In genomic region chr15:81239261-81239660, GRCm38 (mm10) we compare ENCODE assay signal across 8 mouse cellular contexts. TPM values are rescaled to one million over a fixed set of nuclear protein-coding genes. Genes with fewer than 3 reads are reported as not detected.
DNase-seq lines count a peak whose midpoint lies in the region; ATAC-seq and TF ChIP-seq lines count a peak whose summit lies in the region.

No protein-coding gene starts in this region.

- H3K27me3 ChIP-seq in forebrain, embryonic 10.5 days (ENCODE audit: poor library complexity, severe bottlenecking): peaks cover 51% of the 10 kb centered on the region
- H3K27me3 ChIP-seq in forebrain, embryonic 16.5 days (replicated peaks; ENCODE audit: control insufficient read depth, insufficient read depth, low read length): no peaks in the 10 kb centered on the region
- H3K27me3 ChIP-seq in midbrain, embryonic 11.5 days (ENCODE audit: control insufficient read depth, insufficient read depth, low read length): no peaks in the 10 kb centered on the region; the same call in 1 of the 2 replicates
- no peaks in the 10 kb centered on the region; the same call in 1 of the 2 replicates for H3K27me3 ChIP-seq in midbrain, embryonic 16.5 days (ENCODE audit: control insufficient read depth, insufficient read depth, low read depth, low read length)
- 0 out of 2 replicates have a peak, but pooled peaks cover 4% of the 10 kb centered on the region for H3K27me3 ChIP-seq in kidney, embryonic 16.5 days (ENCODE audit: insufficient read depth, low read length)

- TF ChIP-seq POLR2A in bone marrow, adult 2 months (IDR thresholded peaks at IDR 0.05; ENCODE audit: borderline replicate concordance, control insufficient read depth, low read depth, low read length): no peak

- H3K4me3 ChIP-seq in forebrain, embryonic 10.5 days: no peak overlapping the region
- H3K4me3 ChIP-seq in forebrain, embryonic 16.5 days (replicated peaks; ENCODE audit: low read length): no peak overlapping the region
- no peak overlapping the region for H3K4me3 ChIP-seq in midbrain, embryonic 11.5 days (ENCODE audit: low read depth, low read length)
- no peak overlapping the region for H3K4me3 ChIP-seq in midbrain, embryonic 16.5 days (ENCODE audit: low read depth, low read length)
- H3K4me3 ChIP-seq in bone marrow, adult 2 months (replicated peaks; ENCODE audit: control insufficient read depth, low read depth, low read length): no peak overlapping the region
- H3K4me3 ChIP-seq in kidney, embryonic 16.5 days (ENCODE audit: low read length): no peak overlapping the region

- no peak for ATAC-seq in forebrain, embryonic 16.5 days
- no peak for ATAC-seq in midbrain, embryonic 11.5 days (ENCODE audit: low FRiP score)
- ATAC-seq in midbrain, embryonic 16.5 days: no peak
- ATAC-seq in kidney, embryonic 16.5 days (ENCODE audit: low FRiP score, low TSS enrichment): 0 out of 2 replicates have a peak, but pooled peaks have one; percentile 43

- H3K27ac ChIP-seq in forebrain, embryonic 10.5 days: no peak overlapping the region
- no peak overlapping the region for H3K27ac ChIP-seq in forebrain, embryonic 16.5 days (ENCODE audit: low read length)
- no peak overlapping the region for H3K27ac ChIP-seq in midbrain, embryonic 11.5 days (ENCODE audit: low read depth, low read length)
- no peak overlapping the region for H3K27ac ChIP-seq in midbrain, embryonic 16.5 days (ENCODE audit: low read length)
- H3K27ac ChIP-seq in bone marrow, adult 2 months (ENCODE audit: control insufficient read depth, insufficient read depth, low read depth, low read length, poor library complexity): no peak overlapping the region
- no peak overlapping the region for H3K27ac ChIP-seq in kidney, embryonic 16.5 days (ENCODE audit: low read length)

- H3K9me3 ChIP-seq in forebrain, embryonic 10.5 days: no peaks in the 10 kb centered on the region
- H3K9me3 ChIP-seq in forebrain, embryonic 16.5 days (ENCODE audit: control insufficient read depth, low read length): no peaks in the 10 kb centered on the region
- no peaks in the 10 kb centered on the region for H3K9me3 ChIP-seq in midbrain, embryonic 11.5 days (ENCODE audit: control insufficient read depth, low read length)
- no peaks in the 10 kb centered on the region for H3K9me3 ChIP-seq in midbrain, embryonic 16.5 days (replicated peaks; ENCODE audit: control insufficient read depth, low read length, poor library complexity, severe bottlenecking)
- H3K9me3 ChIP-seq in kidney, embryonic 16.5 days (ENCODE audit: low read length): no peaks in the 10 kb centered on the region

- peak; percentile 41 for DNase-seq in forebrain, embryonic 10.5 days (ENCODE audit: extremely low spot score, low spot score)
- DNase-seq in midbrain, embryonic 11.5 days (ENCODE audit: low spot score, missing footprints): peak; percentile 86
- DNase-seq in naive thymus-derived CD4-positive, alpha-beta T cell, adult 2 months (ENCODE audit: low read depth): peak; percentile 55
- no peak for DNase-seq in layer of hippocampus, postnatal 36 days

- H3K9ac ChIP-seq in forebrain, embryonic 16.5 days (replicated peaks; ENCODE audit: low read depth, low read length): no peak overlapping the region
- H3K9ac ChIP-seq in midbrain, embryonic 11.5 days (ENCODE audit: low read length): no peak overlapping the region
- no peak overlapping the region for H3K9ac ChIP-seq in midbrain, embryonic 16.5 days (ENCODE audit: low read depth, low read length)
- no peak overlapping the region for H3K9ac ChIP-seq in kidney, embryonic 16.5 days (replicated peaks; ENCODE audit: low read length)

- 27% methylated on average over 7 of the region's 7 CpGs for WGBS in forebrain, embryonic 10.5 days
- WGBS in forebrain, embryonic 16.5 days: 24% methylated on average over 7 of the region's 7 CpGs
- WGBS in midbrain, embryonic 11.5 days: 22% methylated on average over 7 of the region's 7 CpGs
- WGBS in midbrain, embryonic 16.5 days: 32% methylated on average over 7 of the region's 7 CpGs
- 21% methylated on average over 7 of the region's 7 CpGs for WGBS in bone marrow, adult 2 months
- WGBS in kidney, embryonic 16.5 days: 22% methylated on average over 7 of the region's 7 CpGs

- TF ChIP-seq CTCF in bone marrow, adult 2 months (IDR thresholded peaks at IDR 0.05; ENCODE audit: control insufficient read depth, insufficient read depth, low read length): peak; percentile 49

- H3K4me2 ChIP-seq in forebrain, embryonic 16.5 days (ENCODE audit: low read length): no peak overlapping the region
- no peak overlapping the region for H3K4me2 ChIP-seq in midbrain, embryonic 11.5 days
- no peak overlapping the region for H3K4me2 ChIP-seq in midbrain, embryonic 16.5 days (ENCODE audit: low read length)
- H3K4me2 ChIP-seq in kidney, embryonic 16.5 days (replicated peaks; ENCODE audit: low read depth, low read length): no peak overlapping the region

- H3K36me3 ChIP-seq in forebrain, embryonic 10.5 days (replicated peaks): no peaks in the 10 kb centered on the region
- no peaks in the 10 kb centered on the region for H3K36me3 ChIP-seq in forebrain, embryonic 16.5 days (ENCODE audit: control insufficient read depth, insufficient read depth)
- H3K36me3 ChIP-seq in midbrain, embryonic 11.5 days (ENCODE audit: control insufficient read depth, insufficient read depth, low read length): no peaks in the 10 kb centered on the region
- H3K36me3 ChIP-seq in midbrain, embryonic 16.5 days (ENCODE audit: control insufficient read depth, insufficient read depth, low read length): no peaks in the 10 kb centered on the region
- H3K36me3 ChIP-seq in kidney, embryonic 16.5 days (ENCODE audit: insufficient read depth, low read length): no peaks in the 10 kb centered on the region

- peaks cover 28% of the 10 kb centered on the region for H3K4me1 ChIP-seq in forebrain, embryonic 10.5 days
- peaks cover 13% of the 10 kb centered on the region for H3K4me1 ChIP-seq in forebrain, embryonic 16.5 days (replicated peaks; ENCODE audit: control insufficient read depth, insufficient read depth, low read length)
- peaks cover 12% of the 10 kb centered on the region; the same call in 1 of the 2 replicates for H3K4me1 ChIP-seq in midbrain, embryonic 11.5 days (ENCODE audit: control insufficient read depth, insufficient read depth, low read length)
- H3K4me1 ChIP-seq in midbrain, embryonic 16.5 days (ENCODE audit: control insufficient read depth, insufficient read depth, low read length): peaks cover 16% of the 10 kb centered on the region
- no peaks in the 10 kb centered on the region for H3K4me1 ChIP-seq in bone marrow, adult 2 months (ENCODE audit: control insufficient read depth, insufficient read depth, low read length)
- peaks cover 15% of the 10 kb centered on the region for H3K4me1 ChIP-seq in kidney, embryonic 16.5 days (ENCODE audit: insufficient read depth, low read length)

RNA-seq across cellular contexts. Expression of gene Mchr1, which starts 4.0 kb away (rescaled TPM):
- not detected in 2 replicates for polyA plus RNA-seq in forebrain, embryonic 10.5 days (2016; fragmentation: Nextera tagmentation; extraction: Ambion mirVana)
- polyA plus RNA-seq in forebrain, embryonic 16.5 days (2015; fragmentation: Nextera tagmentation; extraction: Ambion mirVana): 1.2 and 2.3 TPM in 2 replicates
- 0.44 and 0.74 TPM in 2 replicates for polyA plus RNA-seq in midbrain, embryonic 11.5 days (2014; fragmentation: Nextera tagmentation; extraction: Ambion mirVana)
- 6.7 and 8.7 TPM in 2 replicates for polyA plus RNA-seq in midbrain, embryonic 16.5 days (2015; fragmentation: Nextera tagmentation; extraction: Ambion mirVana)
- polyA plus RNA-seq in bone marrow, adult 2 months (2011; ENCODE audit: insufficient read depth, insufficient read length, low replicate concordance, missing spikeins): not detected in 2 replicates
- 0.99 and 1.3 TPM in 2 replicates for polyA plus RNA-seq in kidney, embryonic 16.5 days (2015; fragmentation: Nextera tagmentation; extraction: Ambion mirVana)
- 10 to 100 TPM; 22.7 to 25.0 TPM for total RNA-seq in layer of hippocampus, postnatal 36 days (2021)

RNA-seq across cellular contexts. Expression of gene Mrtfa, which starts 48.7 kb away (rescaled TPM):
- 21.7 and 21.8 TPM in 2 replicates for polyA plus RNA-seq in forebrain, embryonic 10.5 days (2016; fragmentation: Nextera tagmentation; extraction: Ambion mirVana)
- polyA plus RNA-seq in forebrain, embryonic 16.5 days (2015; fragmentation: Nextera tagmentation; extraction: Ambion mirVana): 22.0 and 28.3 TPM in 2 replicates
- polyA plus RNA-seq in midbrain, embryonic 11.5 days (2014; fragmentation: Nextera tagmentation; extraction: Ambion mirVana): 20.7 and 21.8 TPM in 2 replicates
- 29.3 and 29.8 TPM in 2 replicates for polyA plus RNA-seq in midbrain, embryonic 16.5 days (2015; fragmentation: Nextera tagmentation; extraction: Ambion mirVana)
- polyA plus RNA-seq in bone marrow, adult 2 months (2011; ENCODE audit: insufficient read depth, insufficient read length, low replicate concordance, missing spikeins): 19.4 and 53.7 TPM in 2 replicates
- polyA plus RNA-seq in kidney, embryonic 16.5 days (2015; fragmentation: Nextera tagmentation; extraction: Ambion mirVana): 22.6 and 28.3 TPM in 2 replicates
- total RNA-seq in layer of hippocampus, postnatal 36 days (2021): 100 to 1,000 TPM in 1 of 2 experiments, 10 to 100 TPM in 1; 96.1 to 121 TPM

Comparison
In these comparisons a context has a peak if more than half of its experiments do, and no peak if none do; other contexts are left out.
1. DNase-seq: peak in forebrain, embryonic 10.5 days (single experiment), midbrain, embryonic 11.5 days (single experiment) and naive thymus-derived CD4-positive, alpha-beta T cell, adult 2 months (single experiment); none in layer of hippocampus, postnatal 36 days (0 of 2).